Mouse (Mus musculus): Measurements from ENCODE around the gene Carns1.
"Not testable (repeated sequence)": the region's sequence is repeated elsewhere in the genome, so short reads cannot be mapped to it uniquely, and the experiment has no call there.

Gene Carns1

DNA sequence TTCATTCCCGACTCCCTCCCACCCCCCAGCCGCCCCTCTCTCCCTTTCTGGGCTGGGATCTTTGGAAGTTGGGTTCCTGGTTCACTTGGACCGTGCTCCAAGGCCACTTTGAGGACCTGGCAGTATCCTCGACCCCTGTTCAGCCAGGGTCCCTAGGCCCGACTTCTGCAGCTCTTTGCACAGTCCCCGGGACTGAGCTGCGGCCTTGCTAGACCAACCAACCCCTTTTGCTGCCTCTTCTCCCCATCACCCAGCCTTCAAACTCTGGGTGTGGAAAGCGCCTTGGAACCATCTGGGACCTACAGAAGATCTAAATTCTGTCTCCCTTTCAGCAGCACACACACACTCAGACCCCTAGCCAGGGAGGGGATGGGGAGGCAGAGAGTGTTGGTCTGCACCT lies 26.5 kb downstream of the Carns1 start:
- DNase-seq, result peak; percentile 52

- peak; percentile 95 for DNase-seq
Measured at GRCm38 (mm10) chr19:4148491-4148806, 26.8 kb downstream of the Carns1 start, which contains the start of gene Coro1b. Gene Coro1b, plus strand, starts transcription at chr19:4148619.

DNA sequence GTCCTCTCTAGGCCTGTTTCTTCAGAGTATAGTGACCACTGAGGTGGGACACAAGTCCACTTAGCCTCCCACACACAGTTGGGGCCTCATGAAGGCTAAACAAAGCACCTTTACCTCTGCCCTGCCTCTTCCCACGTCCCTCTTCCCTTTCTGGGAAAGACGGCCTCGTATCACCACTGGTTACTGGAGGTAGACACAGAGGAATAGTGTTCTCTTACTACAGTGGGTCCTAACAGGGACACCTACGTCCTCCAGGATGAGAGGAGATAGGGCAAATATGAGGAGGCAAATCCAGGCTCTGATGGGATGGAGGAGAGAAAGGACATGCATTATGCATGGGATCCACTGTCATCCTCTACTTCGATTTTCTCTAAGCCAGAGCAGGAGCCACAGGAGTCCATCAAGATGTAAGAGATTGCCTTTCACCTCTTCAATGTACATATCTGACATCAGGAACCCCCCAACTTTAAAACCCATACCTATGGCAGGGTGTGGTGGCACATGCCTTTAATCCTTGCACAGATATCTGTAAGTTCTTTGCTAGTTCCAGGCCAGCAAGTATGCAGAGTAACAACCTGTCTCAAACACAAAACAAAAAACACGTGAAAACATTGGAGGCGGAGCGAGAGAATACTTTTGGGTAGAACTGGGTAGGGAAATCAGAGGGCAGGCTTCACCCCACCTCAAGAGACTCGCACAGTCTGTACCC lies 27.3 kb downstream of the Carns1 start:
- DNase-seq, result no peak

- DNase-seq, result peak; percentile 52
Measured at GRCm38 (mm10) chr19:4147022-4147405, 28.3 kb downstream of the Carns1 start.

DNA sequence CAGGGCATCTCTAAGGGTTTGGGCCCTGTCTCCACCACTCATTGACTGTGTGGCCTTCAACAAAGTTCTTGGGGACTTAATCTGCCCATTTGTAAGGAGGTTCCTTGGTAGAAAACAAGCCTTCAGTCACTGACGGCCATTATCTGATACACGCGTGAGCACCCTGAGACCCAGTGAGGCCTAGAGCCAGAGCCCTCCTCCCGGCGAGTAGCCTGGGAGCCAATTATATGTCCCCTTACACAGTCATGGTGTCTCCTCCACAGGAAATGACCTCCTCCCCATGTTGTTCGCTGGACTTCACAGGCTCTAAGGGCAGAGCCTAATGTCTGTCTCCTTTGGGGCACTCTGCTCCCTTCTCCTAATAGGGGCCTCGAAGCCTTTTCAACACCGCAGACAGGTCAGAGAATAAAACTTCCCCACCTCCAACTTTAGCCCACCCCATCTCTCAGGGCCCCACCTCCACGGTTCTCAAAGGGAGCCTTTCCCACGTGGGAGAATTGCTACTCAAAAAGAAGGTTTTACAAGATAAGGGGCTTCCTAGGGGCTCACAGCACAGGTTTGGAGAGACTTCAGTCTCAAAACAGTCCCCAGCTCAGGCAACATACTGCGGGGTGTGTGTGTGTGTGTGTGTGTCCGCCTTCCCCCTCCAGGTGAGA lies 28.8 kb downstream of the Carns1 start:
- no peak for DNase-seq

DNA sequence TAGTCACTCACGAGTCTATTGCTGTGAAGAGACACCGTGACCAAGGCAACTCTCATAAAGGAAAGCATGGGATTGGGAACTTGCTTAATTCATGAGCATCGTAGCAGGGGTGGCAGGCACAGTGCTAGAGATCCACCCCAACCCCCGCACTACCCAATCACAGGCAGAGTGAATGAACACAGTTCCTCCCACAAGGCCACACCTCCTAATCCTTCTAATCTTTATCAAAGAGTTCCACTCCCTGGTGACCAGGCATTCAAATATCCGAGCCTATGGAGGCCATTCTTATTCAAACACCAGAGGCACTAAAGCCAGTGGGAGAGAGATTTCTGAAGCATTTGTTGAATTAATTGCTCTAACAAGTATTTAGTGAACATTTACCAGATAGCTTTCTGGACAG lies 29.3 kb downstream of the Carns1 start:
- DNase-seq, result no peak

DNA sequence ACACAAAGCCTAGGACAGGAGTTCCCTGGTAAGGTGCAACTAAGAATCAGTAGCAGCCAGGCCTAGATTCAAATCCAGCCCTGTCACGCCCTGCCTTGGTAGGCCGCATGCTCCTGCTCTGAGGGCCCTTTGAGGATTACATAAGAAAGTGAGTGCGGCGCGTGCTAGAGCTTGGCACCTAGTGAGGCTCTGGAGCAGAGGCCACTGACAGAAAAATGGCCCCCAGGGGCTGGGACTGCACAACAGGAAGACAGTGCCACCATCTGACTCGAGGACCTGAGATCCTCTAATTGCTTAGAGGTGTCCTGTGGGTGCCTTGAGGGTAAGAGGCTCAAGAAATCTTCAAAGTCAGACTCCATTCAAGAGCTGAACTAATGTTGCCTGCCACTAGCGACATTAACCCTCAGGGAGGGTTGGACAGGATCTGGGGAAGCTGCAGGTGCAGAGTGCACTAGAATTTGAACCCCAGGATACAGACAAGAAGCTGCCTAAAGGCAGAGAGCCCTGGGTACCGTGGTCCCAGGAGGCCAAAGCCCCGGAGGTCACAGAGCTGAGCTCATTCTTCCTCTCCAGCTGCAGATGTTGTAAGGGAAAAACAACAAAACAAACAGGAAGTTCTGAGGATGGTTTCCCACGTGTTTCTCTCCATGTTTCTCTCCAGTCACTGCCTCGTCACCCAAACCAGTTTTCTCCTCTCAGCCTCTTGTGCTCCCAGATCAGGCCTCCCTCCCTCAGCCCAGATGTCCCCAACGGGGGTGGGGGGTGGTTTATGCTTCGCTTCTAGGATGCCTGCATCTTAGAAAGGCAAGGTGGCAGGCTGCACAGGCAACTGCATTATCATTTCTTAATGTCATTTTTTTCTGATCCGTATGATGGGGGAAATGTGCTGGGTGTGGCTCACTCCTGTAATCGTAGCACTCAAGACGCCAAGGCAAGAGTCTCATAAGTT lies 30.5 kb downstream of the Carns1 start:
- DNase-seq, result no peak

- no peak for DNase-seq
Measured at GRCm38 (mm10) chr19:4143759-4144268, 31.5 kb downstream of the Carns1 start, which contains the start of gene Cabp4. Gene Cabp4, minus strand, starts transcription at chr19:4144033.

- DNase-seq, result no peak
Measured at GRCm38 (mm10) chr19:4142416-4143173, 32.7 kb downstream of the Carns1 start.

DNA sequence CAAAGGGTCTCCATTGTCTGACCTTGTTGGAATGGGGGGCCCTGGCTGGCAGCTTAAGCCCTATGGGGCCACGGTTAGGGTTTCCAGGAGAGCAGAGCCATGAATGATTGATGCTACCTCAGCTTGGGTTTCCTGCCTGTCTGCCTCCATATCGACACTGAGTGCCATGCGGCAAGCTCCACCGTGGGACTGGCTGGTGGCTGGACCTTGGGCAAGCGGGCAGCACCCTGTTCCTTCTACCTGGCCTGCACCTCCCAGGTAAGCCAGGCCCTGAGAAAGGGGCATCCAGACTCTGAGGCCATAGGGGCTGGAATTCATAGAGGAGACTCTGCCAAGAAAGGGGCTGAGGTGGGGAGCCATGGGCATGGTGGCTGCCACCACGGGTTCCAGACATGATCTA lies 35.1 kb downstream of the Carns1 start:
- no peak for DNase-seq

- DNase-seq, result no peak
Measured at GRCm38 (mm10) chr19:4139446-4139845, 35.8 kb downstream of the Carns1 start, which contains the start of gene Gpr152. Gene Gpr152, plus strand, starts transcription at chr19:4139787.

DNA sequence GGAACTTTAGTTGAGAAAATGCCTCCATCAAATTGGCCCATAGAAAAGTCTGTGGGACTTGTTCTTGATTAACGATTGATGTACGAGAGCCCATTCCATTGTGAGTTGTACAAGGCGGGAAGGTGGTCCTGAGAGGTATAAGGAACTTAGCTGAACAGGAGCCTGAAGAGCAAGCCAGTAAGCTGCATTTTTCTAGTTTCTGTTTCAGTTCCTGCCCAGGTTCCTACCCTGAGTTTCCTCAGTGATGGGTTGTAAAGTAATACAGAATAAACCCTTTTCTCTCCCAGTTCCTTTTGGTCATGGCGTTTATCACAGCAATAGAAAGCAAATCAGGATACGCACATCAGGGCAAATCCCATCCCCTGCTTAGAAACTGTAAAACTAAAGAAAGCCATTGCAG lies 37.4 kb downstream of the Carns1 start:
- DNase-seq, result no peak

DNA sequence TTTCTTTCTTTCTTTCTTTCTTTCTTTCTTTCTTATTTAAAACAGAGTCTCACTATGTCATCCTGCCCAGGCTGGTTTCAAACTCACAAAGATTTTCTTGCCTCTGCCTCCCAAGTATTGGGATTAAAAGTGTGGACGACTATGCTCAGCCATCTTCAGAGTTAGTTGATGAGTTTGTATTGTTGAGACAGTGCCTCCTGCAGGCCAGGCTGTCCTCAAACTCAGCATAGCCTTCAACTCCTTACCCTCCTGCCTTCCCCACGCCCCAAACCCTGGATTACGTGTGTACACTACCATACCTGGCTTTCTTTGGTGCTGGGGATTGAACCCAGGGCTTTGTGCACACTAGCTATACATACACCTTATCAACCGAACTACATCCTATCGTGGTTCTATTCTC lies 38.8 kb downstream of the Carns1 start:
- no peak for DNase-seq

GRCm38 (mm10) chr19:4135963-4136345 lies 39.3 kb downstream of the Carns1 start:
- not testable (repeated sequence) for DNase-seq

DNA sequence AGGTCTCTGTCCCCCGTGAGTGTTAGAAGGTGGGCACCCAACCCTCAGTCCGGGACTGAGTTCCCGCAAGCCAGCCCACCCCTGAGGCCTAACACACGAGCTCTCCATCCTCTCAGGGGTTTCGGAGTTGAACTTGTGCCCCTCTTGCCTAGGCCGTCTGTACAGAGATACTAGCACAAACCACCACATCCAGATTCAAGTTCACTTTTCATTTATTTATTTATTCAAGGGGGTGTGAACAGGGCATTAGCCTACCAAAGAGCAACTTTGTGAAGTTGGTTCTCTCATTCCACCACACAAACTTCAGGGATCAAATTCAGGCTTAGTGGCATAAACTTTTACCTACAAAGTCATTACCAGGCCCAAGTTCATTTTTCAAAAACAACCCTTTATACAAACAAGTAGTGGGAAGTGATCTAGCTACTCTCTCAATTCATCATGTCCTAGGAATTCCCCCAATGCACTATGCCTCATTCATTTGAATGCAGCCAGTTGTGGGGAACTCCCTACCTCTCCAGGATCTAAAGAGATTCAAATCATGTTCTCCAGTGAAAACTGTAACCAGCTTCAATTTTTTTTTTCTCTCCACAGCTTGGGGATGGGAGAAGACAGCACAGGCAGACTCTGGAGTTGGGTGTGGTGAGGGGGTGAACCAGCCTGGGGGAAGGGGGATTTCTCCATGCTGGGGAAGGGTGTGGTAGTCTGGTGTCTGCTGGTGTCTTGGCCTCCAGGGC lies 39.9 kb downstream of the Carns1 start:
- DNase-seq, result not testable (repeated sequence)

GRCm38 (mm10) chr19:4134354-4134753 lies 40.9 kb downstream of the Carns1 start:
- DNase-seq, result no peak

DNA sequence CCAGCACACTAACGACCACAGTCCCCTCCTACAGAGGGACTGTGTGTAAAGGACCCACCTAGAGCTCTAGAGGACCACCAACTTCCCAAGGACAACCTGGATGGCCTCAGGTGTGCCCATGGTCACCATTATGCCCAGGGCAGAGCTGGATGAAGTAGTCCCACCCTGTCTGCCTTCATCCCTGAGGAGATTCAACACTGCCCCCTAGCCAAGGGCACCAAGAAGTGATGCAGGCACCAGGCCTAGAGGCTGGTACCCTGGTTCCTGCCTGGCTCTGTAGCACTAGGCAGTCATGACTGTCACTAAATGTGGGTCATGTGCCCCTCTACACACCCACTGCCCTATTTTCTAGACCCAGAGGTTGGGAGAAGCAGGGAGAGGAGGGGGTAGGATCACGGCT lies 43.5 kb downstream of the Carns1 start:
- DNase-seq, result no peak

- DNase-seq, result no peak
Measured at GRCm38 (mm10) chr19:4131075-4131474, 44.2 kb downstream of the Carns1 start.

DNA sequence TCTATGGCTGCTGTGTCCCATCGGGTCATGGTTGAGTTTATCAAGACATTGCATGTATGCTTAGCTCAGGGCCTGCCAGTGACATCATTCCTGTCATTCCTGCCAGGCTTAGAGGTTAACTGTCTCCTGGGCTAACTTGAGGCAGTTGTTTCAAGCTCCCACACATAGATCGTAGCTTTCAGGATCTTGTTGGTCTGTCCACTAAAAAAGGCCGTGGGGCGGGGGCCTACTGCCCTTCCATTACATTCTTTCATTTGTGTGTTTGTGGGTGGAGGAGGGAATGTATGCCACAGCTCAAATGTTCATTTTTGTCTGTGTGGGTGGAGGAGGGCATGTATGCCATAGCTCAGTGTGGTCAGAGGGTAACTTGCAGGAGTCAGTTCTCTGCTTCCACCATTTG lies 45.2 kb downstream of the Carns1 start:
- DNase-seq, result no peak

DNA sequence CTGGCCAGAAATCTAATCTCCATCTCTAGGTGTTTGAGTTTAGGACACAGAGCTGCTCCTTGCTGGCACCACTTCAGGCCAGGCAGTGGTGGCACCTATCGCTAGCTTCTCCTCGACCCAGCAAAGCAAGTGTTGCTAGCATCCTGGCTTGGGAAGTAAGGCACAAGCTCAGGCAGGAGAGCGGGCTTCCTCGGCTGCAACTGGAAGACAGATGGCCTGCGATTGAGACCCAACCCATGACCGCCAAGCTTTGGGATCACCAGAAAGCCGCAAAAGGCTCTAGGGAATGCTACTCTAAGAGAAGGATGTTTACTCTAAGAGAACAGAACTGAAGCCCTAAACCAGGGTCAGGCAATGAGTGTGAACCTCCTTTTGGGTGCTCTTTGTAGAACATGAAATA lies 45.8 kb downstream of the Carns1 start:
- DNase-seq, result no peak

DNA sequence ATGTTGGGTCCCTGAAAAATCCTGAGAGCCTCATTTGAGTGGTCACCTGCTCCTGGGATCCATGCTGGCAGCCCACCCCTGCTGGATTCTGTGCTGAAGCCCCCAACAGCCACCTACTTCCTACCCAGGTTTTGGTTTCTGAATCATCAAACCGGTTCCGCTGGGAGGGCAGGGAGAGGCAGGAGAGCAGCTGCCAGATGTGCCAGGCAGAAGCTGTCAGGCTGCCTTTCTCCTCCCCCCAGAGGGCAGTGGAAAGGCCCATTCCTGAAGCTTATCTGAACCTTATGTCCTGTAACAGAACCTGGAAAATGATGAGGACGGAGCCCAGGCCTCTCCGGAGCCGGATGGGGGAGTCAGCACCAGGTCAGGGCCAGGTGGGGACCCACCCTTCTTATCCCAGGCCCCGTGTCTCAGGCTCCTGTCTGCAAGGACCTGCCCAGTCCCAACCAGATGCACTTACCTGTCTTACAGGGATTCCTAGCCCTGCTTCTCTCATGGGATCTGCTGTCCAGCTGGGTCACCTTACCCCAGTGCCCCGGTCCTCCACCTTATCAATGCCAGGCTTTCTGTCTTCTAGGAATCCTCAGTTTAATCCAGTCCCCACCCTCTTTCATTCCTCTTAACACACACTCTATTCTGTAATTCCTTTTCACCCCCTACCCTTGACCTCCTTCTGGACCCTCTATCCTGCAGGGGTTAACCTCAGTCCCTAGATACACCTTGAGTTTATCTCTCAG lies 48.4 kb downstream of the Carns1 start:
- peak; percentile 60 for DNase-seq

All from cerebellum, adult 9-10 months (tissue).